Mouse (Mus musculus) cerebellum, adult 11 months (tissue): ENCODE data around the gene Crip1.
A peak's percentile ranks its signal among the peaks of the same experiment; 100 is the strongest.

Experiments
- DNase-seq: peaks from one replicate; pipeline ENCODE4 v3.0.0; 2022

Gene Crip1

GRCm38 (mm10) chr12:113148381-113149035 is 2.4 kb downstream of the Crip1 start:
- DNase-seq, result no peak

DNA sequence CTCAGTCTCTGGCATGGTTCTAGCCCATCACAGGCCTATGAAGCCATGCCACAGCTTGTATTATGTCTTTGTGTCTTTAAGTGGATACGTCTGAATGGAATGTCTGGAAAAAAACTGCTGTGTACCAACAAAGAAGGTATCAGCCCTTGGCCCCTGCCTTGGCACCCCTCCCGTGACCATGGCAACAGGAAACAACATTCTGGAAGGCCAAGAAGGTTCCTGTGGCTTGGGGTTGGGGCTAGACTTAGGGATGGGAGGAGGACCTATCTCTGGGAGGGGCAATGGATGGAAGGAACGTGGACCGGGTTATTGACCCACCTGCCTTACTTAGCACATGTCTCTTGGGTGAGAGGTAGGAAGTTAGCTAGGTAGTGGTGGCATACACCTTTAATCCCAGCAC is 3.2 kb downstream of the Crip1 start:
- DNase-seq, result no peak

DNA sequence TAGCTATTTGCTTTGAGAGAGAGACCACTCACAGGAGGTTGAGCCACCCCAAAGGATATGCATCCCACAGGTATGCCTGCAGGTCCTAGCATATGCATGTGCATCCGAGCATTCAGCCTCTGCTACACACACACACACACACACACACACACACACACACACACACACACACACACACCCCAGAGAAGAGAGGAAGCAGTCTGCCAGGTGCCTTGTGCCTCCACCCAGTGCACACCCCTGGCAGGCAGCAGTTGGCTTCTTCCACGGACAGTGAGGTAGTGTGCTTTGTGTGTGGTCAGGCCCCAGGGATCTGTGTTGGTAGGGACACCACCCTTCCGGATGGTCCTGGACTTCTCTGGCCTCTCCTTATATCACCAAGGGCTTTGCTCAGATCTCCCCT is 3.8 kb downstream of the Crip1 start:
- no peak for DNase-seq

GRCm38 (mm10) chr12:113150591-113150990 is 4.5 kb downstream of the Crip1 start:
- no peak for DNase-seq

DNA sequence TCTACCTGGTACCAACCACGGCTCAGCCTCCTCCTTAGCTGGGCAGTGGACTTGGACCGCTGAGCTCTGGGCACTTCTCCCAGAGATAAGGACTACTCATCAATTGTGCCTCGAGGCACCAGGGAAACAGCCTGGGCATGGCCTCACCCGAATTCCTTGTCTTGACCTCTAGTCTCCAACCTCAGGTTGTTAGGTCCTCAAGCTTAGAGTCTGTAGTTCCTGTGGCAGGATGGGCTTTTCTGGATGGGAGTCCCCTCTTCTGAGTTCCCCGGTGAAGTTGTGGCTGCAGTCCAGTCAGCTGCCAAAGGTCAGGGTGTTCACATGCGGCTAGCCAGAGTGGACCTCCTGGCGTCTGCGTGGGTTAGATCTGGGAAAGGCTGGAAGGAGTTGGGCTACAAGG is 4.9 kb downstream of the Crip1 start:
- no peak for DNase-seq

DNA sequence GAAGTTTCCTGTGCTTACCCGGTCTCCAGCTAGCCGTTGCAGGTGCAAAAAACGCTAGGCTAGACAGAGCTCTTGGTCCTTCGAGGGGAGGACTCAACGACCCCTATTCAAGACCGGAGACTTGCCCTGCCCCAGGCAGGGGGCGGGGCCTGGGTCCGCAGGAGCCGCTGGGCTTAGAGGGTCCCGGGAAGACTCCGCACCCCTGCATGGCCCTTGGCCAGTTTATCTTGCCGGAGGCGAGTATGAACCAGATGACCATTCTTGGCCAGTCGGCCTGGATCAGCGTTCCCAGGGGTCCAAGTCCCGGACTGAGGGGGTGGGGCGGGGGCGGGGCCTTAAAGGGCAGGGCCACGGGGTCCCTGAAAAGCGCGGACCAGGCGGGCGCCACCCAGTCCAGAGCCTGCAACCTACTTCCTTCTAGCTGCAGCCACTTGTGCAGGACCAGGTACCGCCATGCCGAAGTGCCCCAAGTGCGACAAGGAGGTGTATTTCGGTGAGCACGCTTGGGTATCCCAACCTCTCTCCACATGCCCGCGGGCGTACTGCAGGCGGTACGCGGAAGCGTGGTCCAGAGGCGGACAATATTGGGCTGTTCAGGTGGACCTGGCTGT is 5.7 kb downstream of the Crip1 start:
- no peak for DNase-seq

GRCm38 (mm10) chr12:113152272-113152661 is 6.2 kb downstream of the Crip1 start:
- DNase-seq, result no peak

DNA sequence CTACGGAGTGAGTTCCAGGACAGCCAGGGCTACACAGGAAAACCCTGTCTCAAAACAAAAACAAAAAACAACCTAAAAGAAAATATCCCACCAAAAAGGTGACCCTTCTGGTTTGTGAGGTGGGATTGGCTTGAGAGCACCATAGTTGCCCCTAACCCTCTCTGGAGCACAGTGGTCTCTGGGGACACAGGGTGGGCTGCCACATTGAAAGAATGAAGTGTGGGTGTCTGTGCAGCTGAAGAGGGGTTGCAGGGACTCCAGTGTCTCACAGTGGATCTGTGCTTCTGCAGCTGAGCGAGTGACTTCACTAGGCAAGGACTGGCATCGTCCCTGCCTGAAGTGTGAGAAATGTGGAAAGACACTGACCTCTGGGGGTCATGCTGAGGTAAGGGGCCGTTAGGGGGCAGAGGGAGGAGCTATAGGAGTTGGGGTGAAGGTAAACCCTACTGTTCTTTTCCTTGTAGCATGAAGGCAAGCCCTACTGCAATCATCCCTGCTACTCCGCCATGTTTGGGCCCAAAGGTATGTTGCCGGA is 6.9 kb downstream of the Crip1 start:
- DNase-seq, result no peak

- no peak for DNase-seq
Measured at GRCm38 (mm10) chr12:113153971-113154370, 7.9 kb downstream of the Crip1 start.

DNA sequence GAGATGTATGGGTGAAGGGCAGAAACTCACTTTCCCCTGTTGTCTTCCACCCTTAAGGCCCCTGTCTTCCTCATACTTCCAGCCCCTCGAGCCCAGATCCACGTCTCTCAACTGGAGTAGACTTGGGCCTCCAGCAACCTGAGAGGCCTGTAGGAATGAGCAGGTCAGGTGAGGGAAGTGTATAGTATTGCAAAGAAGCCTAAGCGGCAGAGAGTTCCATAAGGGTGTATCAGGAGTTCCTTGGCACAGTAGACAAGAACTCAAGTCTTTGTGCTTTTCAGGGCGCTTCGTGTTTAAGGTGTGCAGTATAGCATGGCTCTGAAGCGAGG is 8.6 kb downstream of the Crip1 start:
- no peak for DNase-seq

- DNase-seq, result peak; percentile 53
Measured at GRCm38 (mm10) chr12:113155076-113155771, 9.1 kb downstream of the Crip1 start.

DNA sequence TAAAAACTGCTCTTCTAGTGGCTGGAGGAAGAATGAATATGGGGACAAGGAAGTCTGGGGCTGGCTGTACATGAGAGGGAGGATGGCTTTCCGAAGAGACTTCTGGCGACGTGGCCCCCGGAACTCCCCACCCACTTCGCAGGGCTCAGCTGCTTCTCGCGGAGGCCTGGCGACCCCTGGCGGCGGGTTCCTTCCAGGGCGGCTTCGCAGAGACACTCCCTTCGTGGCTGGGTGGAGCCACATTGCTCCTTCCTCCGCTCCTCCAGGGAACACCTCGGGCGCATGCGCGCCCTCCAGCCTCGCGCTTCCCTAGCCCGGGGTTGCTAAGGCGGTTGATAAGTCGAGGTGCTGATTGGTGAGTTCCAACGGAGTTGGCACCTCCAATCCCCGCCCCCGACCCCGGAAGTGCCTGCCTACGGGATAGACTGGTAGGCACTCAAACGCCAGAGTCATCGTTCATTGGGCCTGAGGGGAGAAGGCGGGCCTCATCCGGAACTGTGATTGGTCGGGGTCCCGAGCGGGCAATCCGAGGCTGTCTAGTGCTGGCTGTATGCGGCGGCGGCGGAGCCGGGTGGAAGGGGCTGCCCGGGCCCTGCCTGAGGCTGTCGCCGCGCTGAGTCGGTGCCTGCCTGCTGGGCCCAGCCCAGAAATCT is 9.9 kb downstream of the Crip1 start, which contains the start of gene Tedc1:
Gene Tedc1 (plus strand): TSS at position 535 of the 653 bp plus-strand sequence.
- DNase-seq, result peak; percentile 99

DNA sequence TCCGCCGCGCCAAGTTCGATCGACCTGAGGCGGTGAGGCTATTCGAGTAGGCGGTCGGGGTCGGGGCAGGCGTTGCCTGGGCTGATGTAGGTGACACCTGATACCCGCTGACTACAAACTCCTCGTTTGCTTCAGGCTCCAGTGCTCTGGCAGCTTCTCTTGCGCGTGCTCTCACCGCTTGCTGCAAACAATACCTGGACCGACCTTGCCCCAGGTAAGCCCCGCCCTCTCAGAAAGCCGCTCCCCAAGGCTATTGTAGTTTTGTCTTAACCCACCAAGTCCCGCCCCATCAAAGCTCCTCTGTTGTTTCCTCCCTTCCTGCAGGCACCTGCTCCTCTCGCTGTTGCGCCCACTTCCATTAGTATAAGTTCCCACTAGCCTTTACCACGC is 10.4 kb downstream of the Crip1 start:
- DNase-seq, result no peak

DNA sequence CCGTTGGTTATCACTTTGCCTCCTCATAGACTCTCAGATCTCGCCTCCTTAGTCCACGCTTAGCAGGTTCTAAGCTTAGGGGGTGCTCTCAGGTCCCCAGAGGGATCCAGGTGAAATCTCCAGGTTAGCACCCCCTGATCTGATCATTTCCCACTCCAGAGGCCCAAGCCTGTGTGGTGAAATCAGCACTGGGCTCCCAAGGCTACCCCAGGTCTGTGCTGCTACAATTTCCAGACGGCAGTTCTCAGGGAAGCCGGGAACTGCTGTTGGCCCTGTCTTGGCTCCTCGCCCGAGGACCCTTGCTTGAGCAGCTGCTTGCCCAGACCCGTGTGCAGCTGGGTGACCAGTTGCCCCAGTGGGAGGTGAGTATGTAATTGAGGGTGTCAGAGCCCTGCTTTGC is 10.9 kb downstream of the Crip1 start:
- DNase-seq, result peak; percentile 45

DNA sequence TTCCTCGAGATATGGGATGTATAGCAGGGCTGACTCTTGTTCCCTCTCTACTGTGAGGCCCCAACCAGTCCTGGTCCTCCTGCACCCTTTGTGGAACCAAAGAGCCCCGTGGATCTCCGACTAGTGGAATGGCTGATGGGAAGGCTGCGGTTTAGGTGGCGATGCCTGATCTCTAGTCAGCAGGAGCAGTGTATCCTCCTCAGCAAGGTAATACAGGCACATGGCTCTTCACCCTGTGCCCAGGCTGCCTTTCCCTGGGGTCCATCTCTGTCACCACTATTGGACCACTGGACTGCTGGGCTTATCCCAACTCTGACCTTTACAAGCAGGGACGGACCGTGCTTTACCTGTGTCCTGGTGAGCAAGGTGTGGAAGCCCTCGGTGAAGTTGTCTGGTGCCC is 11.4 kb downstream of the Crip1 start:
- DNase-seq, result no peak

DNA sequence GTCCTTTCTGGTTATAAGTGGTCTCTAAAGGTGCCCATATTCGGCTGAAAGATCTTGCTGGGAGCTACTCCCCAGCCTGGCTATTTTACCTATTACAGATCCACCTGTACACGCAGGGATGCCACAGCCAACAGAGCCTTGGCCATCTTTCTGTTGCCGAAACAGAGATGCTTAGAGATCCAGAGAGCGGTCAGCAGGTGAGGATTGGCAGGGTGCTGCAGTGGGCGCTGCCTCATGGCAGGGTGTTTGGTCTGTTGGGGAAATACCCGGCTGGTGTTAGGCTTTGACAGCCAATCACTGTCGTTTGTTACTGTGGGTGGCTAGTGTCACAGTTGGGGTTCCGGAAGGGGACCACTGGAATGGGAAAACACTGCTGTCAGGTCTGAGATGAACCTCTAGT is 11.9 kb downstream of the Crip1 start:
- DNase-seq, result no peak

- DNase-seq, result no peak
Measured at GRCm38 (mm10) chr12:113163561-113164006, 17.5 kb downstream of the Crip1 start.

DNA sequence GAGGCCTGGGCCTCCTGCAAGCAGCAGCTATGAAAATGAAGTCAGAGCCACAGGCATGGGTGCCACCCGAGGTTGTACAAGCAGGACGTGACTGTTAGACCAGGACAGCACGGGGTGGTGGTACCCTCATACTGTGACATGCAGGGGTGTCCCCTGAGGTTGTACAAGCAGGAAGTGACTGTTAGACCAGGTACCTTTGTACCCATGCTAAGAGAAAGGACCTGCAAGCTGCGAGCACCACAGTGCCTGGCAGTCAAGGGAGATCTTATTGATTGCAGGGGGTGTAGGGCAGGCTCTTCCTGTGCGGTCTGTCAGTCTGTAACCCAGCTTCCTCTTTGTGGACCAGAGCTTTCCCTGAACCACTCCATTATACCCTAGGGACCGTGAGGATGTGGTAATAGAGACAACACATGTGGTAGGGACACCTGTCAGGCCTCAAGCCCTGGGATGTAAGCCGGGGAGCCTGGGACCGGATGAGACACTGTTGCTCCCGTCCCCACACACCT is 22.0 kb downstream of the Crip1 start:
- no peak for DNase-seq

GRCm38 (mm10) chr12:113176960-113177725 is 31.0 kb downstream of the Crip1 start:
- no peak for DNase-seq

DNA sequence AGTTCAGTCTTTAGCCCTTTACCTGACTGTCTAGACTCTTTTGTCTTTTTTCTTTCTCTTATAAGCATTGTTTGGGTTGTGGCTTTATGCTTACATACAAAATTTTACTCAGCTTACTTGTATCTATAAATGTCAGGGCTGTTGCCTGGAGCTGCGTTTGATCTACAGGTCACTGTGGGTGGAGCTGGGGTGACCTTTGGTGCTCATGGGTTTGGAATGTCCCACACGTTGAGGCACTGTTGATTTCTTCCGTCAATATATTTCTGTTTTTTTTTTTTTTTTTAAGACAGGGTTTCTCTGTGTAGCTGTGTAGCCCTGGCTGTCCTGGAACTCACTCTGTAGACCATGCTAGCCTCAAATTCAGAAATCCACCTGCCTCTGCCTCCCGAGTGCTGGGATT is 34.9 kb downstream of the Crip1 start:
- no peak for DNase-seq

GRCm38 (mm10) chr12:113184945-113185344 is 38.8 kb downstream of the Crip1 start:
- no peak for DNase-seq

DNA sequence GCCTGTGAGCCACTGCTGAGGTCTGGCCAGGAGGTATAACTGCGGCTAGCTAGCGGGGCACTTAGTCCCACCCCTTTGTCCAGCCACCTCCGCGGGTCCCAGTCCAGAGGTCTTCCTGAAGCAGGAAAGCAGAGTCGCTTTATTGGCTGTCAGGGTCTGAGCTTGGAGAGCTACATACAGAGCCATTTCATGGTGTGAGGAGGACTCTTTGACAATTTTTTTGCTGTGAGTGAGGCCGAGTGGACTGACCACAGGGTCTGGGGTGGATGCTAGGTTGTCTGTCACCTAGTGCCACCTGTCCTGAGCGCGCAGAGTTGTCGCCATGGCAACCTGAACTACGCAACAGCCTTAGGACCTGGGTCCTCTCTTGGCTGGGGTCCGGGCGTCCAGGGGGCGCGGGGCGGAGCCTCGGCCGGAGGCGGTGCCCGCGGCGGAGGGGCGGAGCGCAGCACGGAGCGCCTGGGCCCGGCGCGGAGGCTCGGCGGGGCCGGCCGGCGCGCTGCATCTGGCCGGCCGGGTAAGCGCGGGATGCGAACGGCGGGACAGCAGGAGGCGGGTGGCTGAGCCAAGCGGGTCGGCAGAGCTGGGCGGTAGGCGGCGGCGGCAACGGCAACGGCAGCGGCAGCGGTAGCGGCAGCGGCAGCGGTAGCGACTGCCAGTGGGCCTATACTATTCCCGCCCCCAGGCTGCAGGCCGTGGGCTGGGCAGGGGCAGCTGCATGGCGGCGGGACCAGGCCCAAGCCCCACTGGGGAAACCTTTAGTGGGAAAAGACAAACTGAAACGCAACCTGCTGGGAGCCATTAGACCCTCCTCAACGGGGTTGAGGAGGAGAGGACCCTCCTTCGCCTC is 39.6 kb downstream of the Crip1 start, which contains the start of gene Tmem121:
Gene Tmem121 (plus strand): TSS at position 489 of the 850 bp plus-strand sequence.
- DNase-seq, result peak; percentile 64
